Mouse (Mus musculus): ENCODE measurements around the gene Mrpl12. TPM values are rescaled to one million over a fixed set of nuclear protein-coding genes. Genes with fewer than 3 reads are reported as not detected.
A peak's percentile ranks its signal among the peaks of the same experiment; 100 is the strongest.

The Mrpl12 gene
- polyA plus RNA-seq, 1 experiment: 55.7 TPM

DNA sequence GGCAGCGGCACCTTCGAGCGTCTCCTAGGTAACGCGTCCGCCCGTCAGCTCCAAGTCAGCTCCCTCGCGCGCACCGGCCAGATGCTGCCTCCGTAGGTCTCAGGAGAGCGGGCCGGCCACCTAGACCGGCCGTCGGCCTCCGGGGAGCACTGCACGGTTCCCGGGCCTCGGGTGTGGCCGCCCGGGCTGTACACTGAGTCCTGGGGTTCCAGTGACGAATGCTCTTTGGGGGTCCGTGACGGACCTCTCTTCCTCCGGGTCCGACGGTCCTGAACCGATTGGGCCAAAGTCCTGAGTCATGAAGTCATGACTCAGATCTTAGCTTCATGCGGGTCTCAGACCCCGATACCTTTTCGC lies 16.7 kb upstream of the Mrpl12 start:
- DNase-seq (ENCODE audit: low read depth in 1 of 2, low spot score in 2 of 2): no peak
- Histone ChIP-seq H3K27me3 (ENCODE audit: control insufficient read depth, insufficient read depth, low read length) (no peaks in the 10 kb centered on the region), H3K27ac (ENCODE audit: insufficient read depth, low read length) (peak overlapping the region; percentile 49; the same call in 1 of the 2 replicates), H3K4me1 (ENCODE audit: control insufficient read depth, insufficient read depth, insufficient read length) (peaks cover 12% of the 10 kb centered on the region; the same call in 1 of the 2 replicates), H3K4me3 (ENCODE audit: extremely low read depth, insufficient read depth, insufficient read length) (peak overlapping the region; percentile 92), H3K36me3 (ENCODE audit: control insufficient read depth, insufficient read depth, low read length) (peaks cover 13% of the 10 kb centered on the region)
- TF ChIP-seq POLR2A (IDR thresholded peaks at IDR 0.05; ENCODE audit: low read depth, low read length) (no peak), CTCF (IDR thresholded peaks at IDR 0.05; ENCODE audit: extremely low read depth, insufficient read depth, insufficient read length, insufficient replicate concordance) (no peak)
- WGBS: under 1% methylated on average over 33 of the region's 33 CpGs

DNA sequence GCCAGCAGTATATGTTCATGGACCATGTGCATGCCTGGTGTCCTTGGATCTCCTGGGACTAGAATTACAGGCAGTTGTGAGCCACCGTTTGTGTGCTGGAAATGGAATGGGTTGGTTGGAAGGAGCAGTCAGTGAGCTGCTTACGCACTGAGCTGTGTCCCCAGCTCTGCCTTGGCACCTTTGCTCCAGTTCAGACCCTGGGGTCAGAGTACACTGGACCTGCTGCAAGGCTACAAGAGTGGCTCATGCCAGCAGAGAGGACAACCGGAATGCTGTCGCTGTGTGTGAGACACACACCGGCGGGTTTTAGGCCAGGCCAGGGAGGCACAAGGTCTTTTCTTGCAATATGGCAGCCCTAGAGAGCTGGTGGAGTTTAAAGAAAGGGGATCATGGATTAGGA lies 12.4 kb upstream of the Mrpl12 start:
- H3K27me3 ChIP-seq (ENCODE audit: control insufficient read depth, insufficient read depth, low read length): no peaks in the 10 kb centered on the region
- no peak overlapping the region for H3K27ac ChIP-seq (ENCODE audit: insufficient read depth, low read length)
- no peak overlapping the region for H3K4me3 ChIP-seq (ENCODE audit: extremely low read depth, insufficient read depth, insufficient read length)
- TF ChIP-seq CTCF (IDR thresholded peaks at IDR 0.05; ENCODE audit: extremely low read depth, insufficient read depth, insufficient read length, insufficient replicate concordance) (no peak), POLR2A (IDR thresholded peaks at IDR 0.05; ENCODE audit: low read depth, low read length) (no peak)
- peaks cover 27% of the 10 kb centered on the region for H3K36me3 ChIP-seq (ENCODE audit: control insufficient read depth, insufficient read depth, low read length)
- H3K4me1 ChIP-seq (ENCODE audit: control insufficient read depth, insufficient read depth, insufficient read length): peaks cover 7% of the 10 kb centered on the region; the same call in 1 of the 2 replicates
- DNase-seq (ENCODE audit: low read depth in 1 of 2, low spot score in 2 of 2): no peak
- 98% methylated on average over 6 of the region's 6 CpGs for WGBS

DNA sequence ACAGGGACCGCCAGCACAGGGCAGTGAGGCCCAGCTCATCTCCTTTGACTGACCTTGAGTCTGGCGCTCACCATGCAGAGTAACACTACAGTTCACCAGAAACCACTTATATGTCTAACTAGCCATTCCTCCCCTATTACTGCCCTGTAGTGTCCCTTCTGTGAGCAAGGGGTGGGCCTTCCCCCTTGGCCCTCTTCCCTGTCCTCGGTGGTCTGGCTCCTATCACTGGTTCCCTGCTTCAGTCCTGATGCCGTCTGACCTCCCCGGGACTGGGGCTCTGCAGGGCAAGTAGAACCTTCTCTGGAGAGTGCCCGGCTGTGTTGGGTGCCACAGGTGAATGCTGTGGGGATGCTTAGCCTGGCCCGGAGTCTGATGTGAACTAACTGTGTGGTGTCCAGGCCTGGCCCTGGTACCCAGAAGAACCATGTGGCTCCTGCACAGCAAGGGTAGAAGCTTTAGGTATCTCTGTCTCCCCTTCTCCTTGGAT lies 922 bp upstream of the Mrpl12 start:
- Histone ChIP-seq H3K27ac (ENCODE audit: insufficient read depth, low read length) (no peak overlapping the region), H3K27me3 (ENCODE audit: control insufficient read depth, insufficient read depth, low read length) (no peaks in the 10 kb centered on the region), H3K4me3 (ENCODE audit: extremely low read depth, insufficient read depth, insufficient read length) (no peak overlapping the region), H3K36me3 (ENCODE audit: control insufficient read depth, insufficient read depth, low read length) (peaks cover 37% of the 10 kb centered on the region), H3K4me1 (ENCODE audit: control insufficient read depth, insufficient read depth, insufficient read length) (peaks cover 5% of the 10 kb centered on the region)
- 94% methylated on average over 7 of the region's 7 CpGs for WGBS
- TF ChIP-seq POLR2A (IDR thresholded peaks at IDR 0.05; ENCODE audit: low read depth, low read length): no peak
- no peak for TF ChIP-seq CTCF (IDR thresholded peaks at IDR 0.05; ENCODE audit: extremely low read depth, insufficient read depth, insufficient read length, insufficient replicate concordance)
- no peak for DNase-seq (ENCODE audit: low read depth in 1 of 2, low spot score in 2 of 2)

DNA sequence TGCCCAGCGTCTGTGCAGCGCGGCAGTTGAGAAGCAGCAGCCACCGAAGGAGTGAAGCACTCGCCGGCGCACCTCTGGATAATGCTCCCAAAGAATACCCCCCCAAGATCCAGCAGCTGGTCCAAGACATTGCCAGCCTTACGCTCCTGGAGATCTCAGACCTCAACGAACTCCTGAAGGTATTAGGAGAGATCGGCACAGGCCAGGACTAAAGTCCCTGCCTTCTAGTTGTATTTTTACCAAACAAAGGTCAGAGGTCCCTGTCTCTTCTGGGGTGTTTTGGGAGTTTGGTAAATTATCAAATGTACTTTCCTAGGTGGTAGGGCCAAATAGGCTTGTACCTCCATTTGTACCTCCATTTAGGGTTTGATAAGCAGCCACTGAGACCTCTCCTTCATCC lies 838 bp downstream of the Mrpl12 start:
- TF ChIP-seq CTCF (IDR thresholded peaks at IDR 0.05; ENCODE audit: extremely low read depth, insufficient read depth, insufficient read length, insufficient replicate concordance) (no peak), POLR2A (IDR thresholded peaks at IDR 0.05; ENCODE audit: low read depth, low read length) (no peak)
- H3K36me3 ChIP-seq (ENCODE audit: control insufficient read depth, insufficient read depth, low read length): peaks cover 26% of the 10 kb centered on the region

DNA sequence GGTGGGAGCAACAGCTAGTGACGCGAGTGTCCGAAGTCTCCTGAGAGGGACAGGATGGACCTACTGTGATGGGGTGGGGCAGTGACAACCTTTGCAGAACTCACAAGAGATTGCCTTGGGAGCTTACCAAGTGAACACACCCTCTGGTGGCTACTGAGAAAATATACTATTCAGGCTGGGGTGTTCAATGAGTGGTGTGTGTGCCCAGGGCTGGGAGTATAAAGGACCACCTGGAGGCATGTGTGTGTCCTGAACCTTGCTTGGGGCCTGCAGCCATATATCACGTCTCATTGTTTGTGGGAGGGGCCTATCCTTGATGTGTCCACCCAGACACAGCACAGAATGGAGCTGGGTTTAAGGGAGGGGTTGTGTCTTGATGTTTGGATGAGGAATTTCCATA lies 4.1 kb downstream of the Mrpl12 start:
- DNase-seq (ENCODE audit: low read depth in 1 of 2, low spot score in 2 of 2): no peak
- no peak overlapping the region for H3K4me3 ChIP-seq (ENCODE audit: extremely low read depth, insufficient read depth, insufficient read length)
- peaks cover 14% of the 10 kb centered on the region; the same call in 1 of the 2 replicates for H3K36me3 ChIP-seq (ENCODE audit: control insufficient read depth, insufficient read depth, low read length)
- H3K27me3 ChIP-seq (ENCODE audit: control insufficient read depth, insufficient read depth, low read length): no peaks in the 10 kb centered on the region
- H3K27ac ChIP-seq (ENCODE audit: insufficient read depth, low read length): no peak overlapping the region
- TF ChIP-seq CTCF (IDR thresholded peaks at IDR 0.05; ENCODE audit: extremely low read depth, insufficient read depth, insufficient read length, insufficient replicate concordance) (no peak), POLR2A (IDR thresholded peaks at IDR 0.05; ENCODE audit: low read depth, low read length) (no peak)
- peaks cover 15% of the 10 kb centered on the region for H3K4me1 ChIP-seq (ENCODE audit: control insufficient read depth, insufficient read depth, insufficient read length)
- WGBS: 85% methylated on average over 4 of the region's 4 CpGs

More for the DNA sequence above, 838 bp downstream of the Mrpl12 start:
- Histone ChIP-seq H3K27me3 (ENCODE audit: control insufficient read depth, insufficient read depth, low read length) (no peaks in the 10 kb centered on the region), H3K4me3 (ENCODE audit: extremely low read depth, insufficient read depth, insufficient read length) (peak overlapping the region; percentile 87; the same call in 1 of the 2 replicates), H3K4me1 (ENCODE audit: control insufficient read depth, insufficient read depth, insufficient read length) (peaks cover 8% of the 10 kb centered on the region), H3K27ac (ENCODE audit: insufficient read depth, low read length) (no peak overlapping the region)
- DNase-seq (ENCODE audit: low read depth in 1 of 2, low spot score in 2 of 2): no peak
- 11% methylated on average over 10 of the region's 10 CpGs for WGBS

DNA sequence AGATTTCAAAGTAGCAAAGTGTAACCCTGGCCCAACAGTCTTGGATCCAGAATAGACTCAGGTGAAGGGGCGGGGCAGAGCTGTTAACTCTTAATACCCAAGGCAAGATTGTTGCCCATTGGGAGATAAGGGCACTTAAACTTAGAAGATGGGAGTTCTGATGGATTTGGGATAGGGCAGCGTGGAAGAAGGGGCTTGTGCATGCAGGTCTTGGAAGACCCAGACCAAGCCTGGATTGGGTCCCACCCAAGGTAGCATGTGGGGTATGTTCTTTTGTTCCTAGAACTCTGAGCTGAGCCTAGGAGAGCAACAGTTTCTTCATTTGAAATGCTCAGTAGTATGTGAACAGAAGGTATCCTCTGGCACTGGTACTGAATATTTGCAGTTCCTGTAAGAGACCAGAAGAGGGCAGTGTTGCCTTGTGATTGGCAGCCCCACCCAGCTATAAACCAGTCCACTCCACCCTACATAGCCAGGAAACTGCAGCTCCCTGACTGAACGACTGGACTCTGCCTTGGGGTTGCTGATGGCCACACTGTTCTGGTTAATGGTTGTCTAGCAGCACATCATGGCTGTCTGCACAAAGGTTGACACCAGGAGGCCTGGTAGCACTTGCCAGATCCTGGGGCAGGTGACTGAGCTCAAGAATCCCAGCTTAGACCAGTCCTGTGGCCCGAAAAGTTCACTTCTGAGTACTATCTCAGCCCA lies 4.8 kb downstream of the Mrpl12 start:
- Histone ChIP-seq H3K27me3 (ENCODE audit: control insufficient read depth, insufficient read depth, low read length) (no peaks in the 10 kb centered on the region), H3K27ac (ENCODE audit: insufficient read depth, low read length) (no peak overlapping the region), H3K36me3 (ENCODE audit: control insufficient read depth, insufficient read depth, low read length) (peaks cover 14% of the 10 kb centered on the region; the same call in 1 of the 2 replicates), H3K4me3 (ENCODE audit: extremely low read depth, insufficient read depth, insufficient read length) (no peak overlapping the region), H3K4me1 (ENCODE audit: control insufficient read depth, insufficient read depth, insufficient read length) (peaks cover 13% of the 10 kb centered on the region)
- TF ChIP-seq CTCF (IDR thresholded peaks at IDR 0.05; ENCODE audit: extremely low read depth, insufficient read depth, insufficient read length, insufficient replicate concordance): peak; percentile 77; the same call in 1 of the 2 replicates
- no peak for TF ChIP-seq POLR2A (IDR thresholded peaks at IDR 0.05; ENCODE audit: low read depth, low read length)
- WGBS: 70% methylated on average over 4 of the region's 4 CpGs
- DNase-seq (ENCODE audit: low read depth in 1 of 2, low spot score in 2 of 2): peak; percentile 56 to 65
